Mouse (Mus musculus): ENCODE measurements around the gene Cst6.

The Cst6 gene

DNA sequence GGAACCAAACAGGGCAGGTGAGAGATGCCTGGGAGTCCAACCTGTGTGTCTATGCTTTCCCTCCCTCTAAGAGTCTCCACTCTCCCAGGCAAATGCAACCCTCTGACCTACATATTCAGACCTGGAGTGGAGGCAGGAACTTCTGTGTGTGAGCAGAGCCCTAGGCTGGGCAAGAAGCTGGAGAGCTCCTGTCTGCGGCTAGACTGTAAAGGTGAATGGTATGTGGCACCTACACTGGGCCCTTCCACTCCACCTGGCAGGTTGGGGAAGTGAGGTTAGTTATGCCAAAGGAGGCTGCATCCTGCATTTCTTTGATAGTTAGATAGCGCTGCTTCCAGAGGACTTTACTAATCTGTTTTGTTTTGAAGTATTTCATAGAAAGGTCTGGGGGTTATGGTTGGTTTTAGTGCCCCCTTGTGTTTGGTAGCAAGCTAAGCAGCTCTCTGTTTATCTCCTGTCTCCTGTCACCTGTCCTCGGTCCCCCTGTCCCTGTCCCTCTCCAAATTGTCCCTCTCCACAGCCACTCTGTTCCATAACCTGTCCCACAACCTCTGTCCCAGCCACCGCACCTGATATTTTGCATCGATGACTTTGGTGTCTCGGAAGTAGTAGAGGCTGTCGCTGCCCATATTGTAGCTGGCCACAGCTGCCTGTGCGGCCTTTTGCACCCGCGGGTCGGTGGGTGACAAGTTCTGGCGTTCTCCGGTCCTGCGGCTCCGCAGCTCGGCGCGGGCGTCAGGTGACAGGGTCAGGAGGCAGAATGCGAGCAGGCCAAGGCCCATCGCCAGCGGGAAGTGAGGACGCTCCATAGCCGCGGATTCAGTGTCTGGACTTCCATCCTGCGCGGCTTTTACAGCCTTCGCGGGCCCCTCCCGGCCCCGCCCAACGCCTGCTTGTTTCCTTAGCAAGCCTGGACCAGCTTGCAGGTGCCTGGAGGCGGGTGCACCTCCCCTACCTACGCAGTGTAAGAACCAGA lies 560 bp downstream of the Cst6 start:
- DNase-seq, result peak; percentile 64 to 71

GRCm38 (mm10) chr19:5348064-5348463 lies 1.3 kb downstream of the Cst6 start:
- DNase-seq, result no peak

GRCm38 (mm10) chr19:5345297-5346131 lies 3.9 kb downstream of the Cst6 start:
- no peak for DNase-seq

- no peak for DNase-seq
Measured at GRCm38 (mm10) chr19:5341360-5341759, 8.0 kb downstream of the Cst6 start.

- peak; percentile 81 to 85 for DNase-seq
Measured at GRCm38 (mm10) chr19:5337975-5338374, 11.4 kb downstream of the Cst6 start.

DNA sequence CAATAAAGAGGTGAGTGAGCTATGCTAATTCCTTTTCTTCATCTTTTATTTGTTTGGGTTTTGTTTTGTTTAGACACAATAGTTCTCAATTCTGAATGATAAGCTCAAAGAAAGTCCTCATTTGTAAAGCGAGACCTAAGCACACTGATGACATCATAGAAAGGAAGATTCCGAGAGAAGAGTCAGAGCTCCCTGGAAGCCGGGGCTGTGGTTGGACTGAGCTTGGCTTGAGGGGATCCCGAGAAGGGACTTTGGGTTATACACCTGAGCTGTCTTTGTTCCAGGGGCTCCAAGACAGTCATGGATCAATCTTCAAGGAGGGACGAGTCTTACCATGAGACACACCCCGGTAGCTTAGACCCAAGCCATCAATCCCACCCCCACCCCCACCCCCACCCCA lies 13.9 kb downstream of the Cst6 start, which contains the start of gene Catsper1:
Catsper1 (plus strand) TSS at position 301 of the 400 bp plus-strand sequence.
- DNase-seq, result no peak

GRCm38 (mm10) chr19:5334741-5335140 lies 14.6 kb downstream of the Cst6 start:
- no peak for DNase-seq

- DNase-seq, result no peak
Measured at GRCm38 (mm10) chr19:5327970-5328369, 21.4 kb downstream of the Cst6 start.

- no peak for DNase-seq
Measured at GRCm38 (mm10) chr19:5323801-5324200, 25.6 kb downstream of the Cst6 start.

DNA sequence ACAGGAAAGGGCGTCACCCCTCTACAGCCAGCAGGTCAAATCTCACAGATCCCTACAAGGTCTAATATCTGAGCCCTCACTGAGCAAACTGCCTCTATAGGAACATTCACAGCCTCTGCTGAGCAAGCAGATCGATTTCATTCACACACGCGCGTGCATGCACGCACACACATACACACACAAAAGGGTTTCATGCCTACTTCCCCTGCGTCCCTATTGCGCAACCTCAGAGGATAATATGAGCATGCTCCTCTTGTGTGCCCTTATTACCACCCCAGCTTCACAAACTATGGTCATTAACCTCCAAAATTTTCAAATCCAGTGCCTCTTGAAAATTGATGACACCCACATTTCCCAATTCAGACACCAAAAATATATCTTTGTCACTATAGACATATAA lies 36.2 kb downstream of the Cst6 start:
- DNase-seq, result no peak

GRCm38 (mm10) chr19:5309025-5309424 lies 40.3 kb downstream of the Cst6 start:
- no peak for DNase-seq

GRCm38 (mm10) chr19:5306968-5307734 lies 42.2 kb downstream of the Cst6 start:
- DNase-seq, result no peak

DNA sequence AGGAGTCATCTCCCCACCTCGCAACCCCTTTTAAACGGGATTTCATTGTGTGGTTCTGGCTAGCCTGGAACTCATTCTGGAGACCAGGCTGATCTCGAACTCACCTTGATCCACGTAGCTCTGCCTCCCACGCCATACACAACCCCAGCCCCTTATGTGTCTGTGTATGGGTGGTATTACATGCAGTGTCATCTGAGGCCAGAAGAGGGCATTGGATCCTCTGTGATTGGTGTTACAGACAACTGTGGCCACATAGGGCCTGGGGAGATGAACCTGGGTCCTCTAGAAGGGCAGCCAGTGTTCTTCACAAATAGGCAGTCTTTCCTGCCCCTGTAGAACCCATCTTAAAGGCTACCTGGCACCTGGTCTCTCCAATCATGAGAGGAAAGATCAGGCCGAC lies 43.1 kb downstream of the Cst6 start:
- no peak for DNase-seq

DNA sequence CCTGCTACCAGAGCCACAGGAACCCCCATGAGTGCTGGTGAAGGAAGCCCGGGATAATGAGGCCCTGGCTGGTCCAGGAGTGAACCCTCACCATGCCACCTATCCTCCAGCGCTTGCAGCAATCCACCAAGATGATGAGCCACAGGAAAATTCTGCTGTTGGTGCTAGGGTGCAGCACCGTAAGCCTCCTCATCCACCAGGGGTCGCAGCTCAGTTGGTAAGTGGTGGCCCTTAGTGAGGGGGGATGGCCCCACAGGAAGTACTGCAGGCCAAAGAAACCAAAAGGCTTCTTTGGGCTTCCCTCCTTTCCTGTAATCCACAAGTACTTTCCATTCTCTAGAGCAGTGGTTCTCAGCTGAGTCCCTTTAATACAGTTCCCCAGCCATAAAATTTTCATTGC lies 46.9 kb downstream of the Cst6 start:
- no peak for DNase-seq

GRCm38 (mm10) chr19:5300588-5300987 lies 48.8 kb downstream of the Cst6 start:
- no peak for DNase-seq

DNA sequence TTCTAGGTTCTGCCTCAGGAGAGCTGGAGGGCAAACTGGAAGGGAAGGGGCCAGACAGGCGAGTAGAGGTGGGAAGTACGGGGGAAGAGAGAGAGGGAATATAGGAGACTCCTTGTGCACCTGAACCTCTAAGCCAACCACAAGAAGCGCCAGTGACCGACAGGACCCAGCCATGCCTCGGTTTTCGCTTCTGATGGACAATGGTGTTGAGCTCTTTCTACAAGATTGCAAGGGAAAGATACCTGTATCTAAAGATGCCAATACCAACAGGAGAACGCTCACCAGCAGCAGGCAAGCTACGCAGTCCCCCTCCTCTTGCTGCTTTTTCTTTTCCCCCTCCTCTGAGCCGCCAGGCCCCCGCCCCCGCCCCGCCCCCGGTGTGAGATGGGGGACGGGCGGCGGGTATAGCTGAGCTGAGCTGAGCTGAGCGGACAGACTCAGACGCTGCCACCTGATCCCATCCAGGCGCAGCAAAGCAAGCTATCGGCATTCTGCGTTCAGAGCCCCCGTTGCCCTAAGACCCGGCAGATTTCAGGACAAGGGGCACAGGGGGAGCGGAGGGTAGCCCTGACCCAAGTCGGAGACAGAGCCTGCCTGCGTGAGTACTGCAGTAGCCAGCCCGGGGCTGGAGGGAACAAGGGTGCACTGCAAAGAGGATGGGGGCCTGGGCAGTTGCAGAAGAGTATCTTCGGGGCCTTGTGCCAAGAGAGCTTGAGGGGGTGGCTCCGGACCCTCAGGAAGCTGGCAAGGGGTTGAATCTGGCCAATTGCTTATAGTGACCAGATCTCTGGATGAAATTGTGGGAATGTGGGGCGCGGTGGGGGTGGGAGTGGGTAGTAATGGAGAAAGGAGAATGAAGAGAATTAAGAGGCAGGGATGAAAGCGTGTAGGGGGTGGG lies 51.2 kb downstream of the Cst6 start, which contains the start of gene Gal3st3:
Gal3st3 (plus strand) TSS at position 429 of the 898 bp plus-strand sequence.
- peak; percentile 56 to 65 for DNase-seq

DNA sequence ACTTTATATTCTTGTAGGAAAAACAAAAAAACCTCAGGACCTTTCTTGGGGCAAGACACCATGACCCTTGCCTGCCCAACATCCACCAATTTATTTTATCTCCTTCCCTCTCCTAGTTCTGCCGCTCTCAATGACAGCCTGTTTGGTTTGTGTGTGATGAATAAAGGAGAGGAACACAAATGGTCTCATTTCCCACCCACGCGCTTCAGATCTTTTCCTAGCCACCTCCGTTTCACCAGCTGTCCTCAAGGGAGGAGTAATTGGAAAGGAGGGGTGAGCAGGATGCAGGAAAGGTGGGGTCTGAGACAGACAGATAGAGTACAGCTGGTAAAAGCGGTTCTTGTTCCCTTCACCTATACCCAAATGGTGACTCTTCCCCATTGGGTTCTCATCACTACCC lies 52.7 kb downstream of the Cst6 start:
- no peak for DNase-seq

DNA sequence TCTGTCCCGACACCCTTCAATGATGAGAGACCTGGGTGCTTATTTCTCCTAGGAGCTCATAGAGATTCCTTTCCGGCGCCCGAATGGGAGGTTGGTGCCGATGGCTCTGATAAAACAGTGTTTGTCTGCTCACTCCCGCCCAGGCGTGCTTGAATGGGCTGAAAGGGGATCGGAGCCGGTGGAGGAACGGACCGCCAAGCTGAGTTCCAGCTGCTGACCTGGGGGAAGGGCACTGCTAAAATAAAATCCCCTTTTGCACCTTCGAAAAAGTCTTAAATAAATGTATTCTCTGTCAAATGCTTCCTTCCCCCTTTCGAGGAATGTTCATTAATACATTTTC lies 53.7 kb downstream of the Cst6 start:
- DNase-seq, result no peak

GRCm38 (mm10) chr19:5294972-5295735 lies 54.2 kb downstream of the Cst6 start, which contains the start of gene Sf3b2:
TSS of gene Sf3b2 (minus strand) at chr19:5295455.
- DNase-seq, result peak; percentile 98 to 99
